Mouse (Mus musculus): Measurements from ENCODE around the gene Nkain2. TPM values are rescaled to one million over a fixed set of nuclear protein-coding genes. Genes with fewer than 3 reads are reported as not detected.

Gene Nkain2
- total RNA-seq, 2 experiments from 2014 or later = 0.07 to 0.24 TPM

DNA sequence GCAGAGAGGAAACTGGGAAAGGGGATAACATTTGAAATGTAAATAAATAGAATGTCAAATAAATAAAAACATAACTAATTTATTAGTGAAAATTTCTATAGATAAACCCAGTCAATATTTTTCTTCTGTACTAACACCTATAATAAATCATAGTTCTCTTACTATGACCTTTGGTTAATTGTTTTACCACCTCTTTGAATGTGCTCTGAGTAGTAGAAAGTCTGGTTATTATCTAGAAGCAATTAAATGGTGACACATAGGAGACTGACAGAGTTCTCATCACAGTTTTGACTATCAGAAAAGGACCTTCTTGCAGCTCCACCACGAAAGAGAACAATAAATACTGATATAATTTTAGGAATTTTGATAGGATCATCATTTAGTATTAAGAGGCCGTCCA, 295.3 kb downstream of the Nkain2 start:
- DNase-seq = no peak
- intact Hi-C loops (cut with DNase I) = no loop called here

DNA sequence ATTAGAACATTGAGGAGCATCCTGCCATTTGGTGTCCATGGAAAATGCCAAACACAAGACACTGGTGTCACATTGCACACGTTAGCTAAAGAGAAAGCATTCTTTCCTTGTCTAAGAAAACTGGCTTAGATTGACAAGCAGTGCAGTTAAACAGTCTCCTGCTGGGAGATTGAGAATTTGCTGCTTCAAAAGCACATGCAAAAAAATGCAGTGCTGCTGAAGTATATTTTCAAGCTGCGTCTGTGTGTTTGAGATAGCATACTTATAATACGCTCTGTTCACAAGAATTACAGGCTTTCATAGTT, 313.0 kb downstream of the Nkain2 start:
- no peak for DNase-seq
- intact Hi-C loops (cut with DNase I) = no loop called here

DNA sequence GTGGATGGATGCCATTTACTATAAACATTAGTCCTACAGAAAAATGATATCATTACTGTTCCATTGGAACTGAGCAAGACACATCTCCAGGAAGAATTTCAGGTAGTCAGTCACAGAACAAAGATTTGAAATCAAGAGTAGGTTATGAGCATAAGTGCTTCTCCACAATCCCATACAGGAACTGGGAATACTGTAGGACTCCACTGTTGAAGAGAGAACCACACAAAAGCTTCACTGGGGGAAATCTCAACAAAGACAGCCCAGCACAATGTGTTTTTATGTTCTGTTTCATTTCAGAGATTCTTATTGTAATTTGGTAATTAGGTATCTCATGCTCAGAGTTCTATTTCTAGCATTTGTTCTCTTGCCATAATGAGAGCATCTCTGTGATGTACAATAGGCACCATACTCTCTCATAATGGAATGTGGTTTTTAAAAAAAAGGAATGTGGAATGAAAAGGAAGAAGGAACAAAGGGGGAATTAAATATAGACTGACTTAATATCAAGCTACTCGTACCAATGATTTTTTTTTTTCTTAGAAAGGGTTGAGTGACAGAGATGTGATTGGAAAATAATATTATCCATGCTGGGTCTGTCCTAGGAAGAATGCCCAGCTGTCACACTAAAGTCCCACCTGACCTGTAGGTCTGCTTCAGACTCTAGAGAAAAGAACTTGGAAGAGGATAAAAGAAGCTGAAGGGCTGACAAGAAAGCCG, 313.5 kb downstream of the Nkain2 start:
- no peak for DNase-seq
- intact Hi-C loops (cut with DNase I) = no loop called here

DNA sequence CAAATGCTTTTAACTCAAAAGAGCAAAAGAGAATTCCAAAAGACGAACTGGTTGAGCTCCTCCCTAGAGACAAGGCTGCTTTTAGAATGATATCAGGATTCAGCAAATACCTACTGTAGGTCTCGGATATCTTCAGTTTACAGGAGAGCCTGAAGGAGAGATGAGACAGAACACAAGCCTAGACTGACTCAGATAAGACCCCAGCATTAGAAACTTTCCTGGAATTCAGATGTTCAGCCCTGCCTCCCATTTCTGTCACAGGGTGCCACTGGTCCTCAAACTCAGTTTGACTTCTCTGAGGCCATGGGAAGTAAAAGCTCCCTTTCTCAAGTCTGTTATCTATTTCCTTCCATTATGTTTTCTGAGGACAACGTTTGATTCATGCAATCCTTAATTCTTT, 332.6 kb downstream of the Nkain2 start:
- intact Hi-C loops (cut with DNase I) = no loop called here
- no peak for DNase-seq

DNA sequence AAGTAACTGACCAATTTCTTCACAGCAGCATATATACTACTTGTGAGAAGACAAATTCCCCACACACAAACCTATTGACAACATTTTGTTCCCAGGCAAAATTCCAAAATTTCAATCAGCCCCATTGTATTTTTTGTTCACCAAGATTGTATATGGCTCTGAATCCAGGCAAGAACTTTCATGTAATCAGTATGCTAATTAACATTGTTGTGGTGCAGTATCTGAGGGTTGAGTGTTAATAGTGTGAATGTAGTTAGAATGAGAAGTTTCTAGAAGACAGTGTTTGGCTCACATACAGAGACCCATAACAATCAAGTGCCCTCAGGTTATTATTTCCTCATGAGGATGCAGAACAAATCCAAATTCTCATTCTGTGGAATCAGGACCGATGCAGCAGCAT, 354.2 kb downstream of the Nkain2 start:
- intact Hi-C loops (cut with DNase I) = no loop called here

DNA sequence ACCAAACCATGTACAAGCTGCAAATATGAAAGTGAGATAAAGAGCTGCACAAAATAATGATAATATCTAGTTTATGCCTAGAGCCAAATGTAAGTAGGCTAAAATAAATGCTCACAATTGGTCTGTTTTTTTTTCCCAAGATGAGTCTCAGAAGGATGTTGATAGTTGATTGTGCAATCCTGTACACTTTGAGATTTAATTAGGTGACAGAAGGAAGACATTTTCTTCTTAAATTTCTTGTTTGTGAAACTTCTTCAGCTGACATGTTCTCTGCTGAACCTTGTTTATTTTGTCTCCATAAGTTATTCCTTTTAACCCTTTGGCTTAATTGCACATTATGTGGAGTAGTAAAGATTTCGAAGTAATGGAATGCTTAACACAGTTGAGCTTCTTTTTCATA, 379.4 kb downstream of the Nkain2 start:
- no peak for DNase-seq
- intact Hi-C loops (cut with DNase I) = no loop called here

More for the DNA sequence above, 354.2 kb downstream of the Nkain2 start:
- DNase-seq = no peak

DNA sequence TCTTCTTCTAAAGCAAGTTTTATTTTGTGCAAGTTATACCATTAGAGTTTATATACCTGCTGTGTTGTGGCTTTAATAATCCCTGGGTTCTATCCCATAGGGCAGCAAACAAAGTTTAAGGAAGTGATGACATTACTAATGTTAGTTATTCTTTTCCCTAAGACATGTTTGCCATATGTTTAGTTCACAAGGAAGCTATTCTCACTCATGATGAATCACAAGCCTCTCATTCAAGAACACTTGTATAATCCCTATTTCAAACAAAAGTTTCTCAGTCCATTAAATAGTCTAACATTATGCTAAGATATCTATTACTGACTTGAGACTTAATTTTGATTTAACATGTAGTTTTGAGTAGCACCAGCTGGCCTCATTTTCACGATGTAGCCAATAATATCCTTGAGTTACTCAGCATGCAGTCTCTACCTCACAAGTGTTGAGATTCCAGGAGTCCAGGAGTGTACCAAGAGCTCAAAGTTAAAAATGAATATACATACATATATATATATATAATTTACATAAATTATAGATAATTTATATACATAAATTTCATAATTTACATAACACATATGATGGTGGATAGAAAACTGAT, 395.6 kb downstream of the Nkain2 start:
- intact Hi-C loops (cut with DNase I) = no loop called here
- no peak for DNase-seq

DNA sequence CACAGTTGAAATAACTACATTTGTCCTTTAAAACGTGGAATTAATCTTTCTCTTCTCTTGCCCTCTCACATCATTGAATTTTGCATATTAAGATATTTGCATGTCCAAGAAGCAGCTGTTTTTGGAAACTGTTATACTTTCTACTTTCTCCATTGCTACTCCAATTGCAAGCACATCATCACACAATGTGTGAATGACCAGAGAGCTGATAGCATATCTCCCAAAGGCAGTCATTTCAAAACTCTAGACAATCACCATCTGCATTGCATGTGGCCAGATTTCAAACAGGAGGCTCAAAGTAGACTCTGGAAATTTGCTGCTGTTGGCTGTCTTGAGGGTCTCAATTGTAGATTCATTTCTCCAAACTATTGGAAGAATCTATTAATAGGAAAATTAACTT, 396.7 kb downstream of the Nkain2 start:
- no peak for DNase-seq
- intact Hi-C loops (cut with DNase I) = no loop called here

DNA sequence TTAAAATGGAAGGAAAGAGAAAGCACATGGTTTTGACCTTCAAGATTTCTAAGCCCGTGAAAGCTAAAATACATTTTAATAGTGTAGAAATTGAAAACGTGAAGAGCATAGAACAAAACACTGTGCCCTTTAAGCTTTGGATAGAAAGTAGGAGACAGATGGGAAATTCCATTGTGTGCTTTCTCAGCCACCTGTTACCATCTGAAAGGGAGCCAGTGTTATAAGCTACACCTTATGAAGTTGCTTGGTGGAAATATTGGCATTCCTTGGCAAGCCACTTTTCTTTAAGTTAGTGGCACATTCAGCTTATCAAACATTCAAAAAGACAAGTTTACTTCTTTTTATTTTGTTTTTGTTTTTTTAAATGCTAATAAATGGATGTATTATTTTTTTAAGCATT, 427.5 kb downstream of the Nkain2 start:
- intact Hi-C loops (cut with DNase I) = no loop called here
- no peak for DNase-seq

DNA sequence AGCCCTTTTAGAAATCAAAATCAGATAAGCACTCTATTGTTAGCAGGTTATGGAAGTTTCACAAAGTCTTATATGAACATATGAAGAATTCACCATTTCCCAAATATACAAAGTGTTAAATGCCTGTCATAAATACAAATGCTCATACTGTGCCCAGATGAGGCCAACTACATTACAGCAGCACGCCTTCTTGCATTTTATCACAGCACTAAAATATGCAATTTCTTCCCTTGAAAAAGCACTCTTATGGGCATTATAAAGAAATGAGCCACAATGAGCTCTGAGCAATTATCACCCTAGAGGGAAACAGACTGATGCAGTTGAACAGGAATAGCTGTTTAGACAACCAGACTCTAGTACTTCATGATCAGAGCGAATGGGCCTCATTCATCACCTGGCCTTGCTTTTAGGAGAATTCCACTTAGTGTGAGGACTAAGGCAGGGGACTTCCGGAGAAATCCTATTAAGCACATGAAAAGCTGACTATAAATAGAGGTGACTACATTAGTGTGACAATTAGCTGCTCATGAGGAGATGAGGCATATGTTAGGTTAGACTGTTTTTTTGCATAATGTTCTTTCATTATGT, 450.2 kb downstream of the Nkain2 start:
- DNase-seq = no peak

DNA sequence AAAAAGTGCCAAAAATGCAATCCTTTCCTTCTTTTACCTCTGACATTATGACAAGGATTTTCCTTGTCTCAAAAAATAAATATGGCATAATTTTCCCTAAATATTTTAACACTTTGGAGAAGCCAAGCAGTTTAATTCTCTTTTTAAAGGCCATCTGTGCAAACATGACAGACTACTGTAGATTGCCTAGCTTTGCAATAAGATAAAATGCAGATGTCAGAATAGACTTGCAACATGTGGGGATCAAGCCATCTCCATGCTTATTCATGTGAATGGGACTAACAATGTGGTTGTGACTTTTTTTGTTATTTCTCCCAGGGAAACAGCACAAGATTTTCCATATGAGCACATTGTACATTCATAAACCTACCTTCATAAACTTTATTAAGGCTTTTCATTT, 476.0 kb downstream of the Nkain2 start:
- intact Hi-C loops (cut with DNase I) = no loop called here

More for the DNA sequence above, 450.2 kb downstream of the Nkain2 start:
- intact Hi-C loops (cut with DNase I) = no loop called here

DNA sequence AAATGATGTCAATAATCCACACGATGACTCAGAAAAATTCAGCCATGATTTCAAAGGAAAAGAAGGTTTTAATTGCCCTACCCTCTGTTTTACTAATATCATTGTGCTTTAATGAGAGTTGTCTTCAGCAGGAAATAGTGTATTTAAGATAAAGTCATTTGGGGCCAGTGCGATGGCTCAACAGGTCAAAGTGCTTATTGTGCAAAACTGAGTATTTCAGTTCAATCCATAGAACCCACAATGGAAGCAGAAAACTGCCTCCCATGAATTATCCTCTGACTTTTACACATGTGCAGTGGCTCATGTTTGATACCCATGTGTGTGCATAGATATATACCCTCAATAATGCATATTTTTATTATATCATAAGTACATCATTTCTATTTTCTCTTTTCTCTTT, 478.9 kb downstream of the Nkain2 start:
- DNase-seq = no peak
- intact Hi-C loops (cut with DNase I) = no loop called here

More for the DNA sequence above, 476.0 kb downstream of the Nkain2 start:
- DNase-seq = no peak

DNA sequence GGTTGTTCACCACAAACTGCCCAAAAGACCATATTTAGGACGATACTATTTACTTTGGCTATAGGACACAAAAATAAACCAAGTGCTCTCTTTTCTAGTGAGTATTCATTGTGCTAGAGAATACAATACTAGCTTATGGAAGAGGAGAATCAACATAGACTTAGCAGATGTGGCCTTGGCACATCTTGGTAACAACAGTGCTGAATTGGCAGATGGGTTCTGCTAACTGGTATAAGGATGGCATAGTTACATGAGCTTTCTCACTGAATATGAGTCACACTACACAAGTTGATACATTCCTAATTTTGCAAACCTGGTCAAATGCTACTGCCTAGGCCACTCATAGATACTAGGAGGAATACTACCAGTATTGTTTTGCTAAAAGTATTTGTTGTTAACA, 489.3 kb downstream of the Nkain2 start:
- intact Hi-C loops (cut with DNase I) = no loop called here
- no peak for DNase-seq

DNA sequence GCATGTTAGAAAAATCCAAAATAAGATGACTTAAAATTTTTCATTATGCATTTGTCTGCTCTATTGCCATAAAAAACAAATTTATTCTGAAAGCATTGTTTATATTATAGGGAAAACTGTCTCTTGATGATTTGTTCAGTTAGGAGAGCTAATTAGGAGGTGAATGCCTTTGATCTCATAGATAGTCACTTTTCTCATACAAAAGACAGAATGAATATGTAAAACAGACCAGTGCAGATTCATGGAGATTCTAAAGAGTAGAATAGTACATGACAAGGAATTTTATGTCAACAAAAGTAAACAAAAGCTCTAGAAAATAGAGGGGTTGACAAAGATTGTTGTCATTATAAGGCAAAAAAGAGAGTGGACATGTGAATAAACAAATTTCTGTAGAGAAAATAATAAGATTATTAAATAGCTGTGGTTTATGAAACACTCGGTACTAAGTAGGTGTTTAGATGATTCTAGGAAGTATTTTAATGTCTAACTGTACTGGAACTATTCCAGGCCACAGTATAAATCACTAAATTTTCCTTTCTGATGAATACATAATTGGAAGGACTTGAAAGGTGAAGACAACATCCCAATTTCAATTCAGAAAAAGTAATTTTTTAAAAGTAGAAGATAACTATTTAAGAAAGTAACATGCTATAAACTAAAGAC, 496.3 kb downstream of the Nkain2 start:
- intact Hi-C loops (cut with DNase I) = no loop called here
- no peak for DNase-seq

DNA sequence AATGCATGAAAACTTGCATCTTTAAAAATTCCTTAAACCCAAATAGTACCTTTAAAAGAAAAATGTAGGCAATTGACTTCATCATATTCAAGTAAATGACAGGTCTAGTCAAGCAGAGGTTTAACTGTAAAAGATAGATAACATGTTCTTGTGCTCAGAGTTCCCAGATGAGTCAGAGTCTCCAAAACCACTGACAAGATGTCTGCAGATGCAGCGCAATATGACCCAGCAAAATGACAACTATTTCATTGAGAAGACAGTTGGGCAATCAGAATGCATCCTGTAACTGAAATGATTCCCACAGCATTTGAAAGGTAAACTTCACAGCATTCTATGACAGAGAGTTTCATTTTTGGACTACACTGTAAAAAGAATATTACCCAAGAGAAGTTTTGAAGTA, 496.9 kb downstream of the Nkain2 start:
- DNase-seq = no peak
- intact Hi-C loops (cut with DNase I) = no loop called here

DNA sequence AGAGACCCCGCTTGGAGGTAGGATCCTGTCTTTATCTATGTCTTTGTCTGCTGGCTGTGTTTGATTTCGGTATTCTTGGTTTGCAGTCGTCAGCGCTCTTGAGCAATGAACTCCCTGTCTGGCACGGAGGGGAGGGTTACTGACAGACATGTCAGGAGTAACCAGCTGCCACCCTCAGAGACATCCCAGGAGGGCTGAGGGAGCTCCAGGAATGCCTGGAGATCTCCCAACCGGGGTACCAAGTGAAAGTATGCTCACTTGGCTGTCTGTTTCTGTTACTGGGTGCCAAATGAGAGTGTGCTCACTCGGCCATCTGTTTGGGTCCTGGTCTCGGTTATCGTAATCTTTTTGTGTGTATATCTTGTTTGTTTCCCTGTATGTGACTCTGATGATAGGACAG, 577.5 kb downstream of the Nkain2 start:
- no peak for DNase-seq
- intact Hi-C loops (cut with DNase I) = no loop called here

DNA sequence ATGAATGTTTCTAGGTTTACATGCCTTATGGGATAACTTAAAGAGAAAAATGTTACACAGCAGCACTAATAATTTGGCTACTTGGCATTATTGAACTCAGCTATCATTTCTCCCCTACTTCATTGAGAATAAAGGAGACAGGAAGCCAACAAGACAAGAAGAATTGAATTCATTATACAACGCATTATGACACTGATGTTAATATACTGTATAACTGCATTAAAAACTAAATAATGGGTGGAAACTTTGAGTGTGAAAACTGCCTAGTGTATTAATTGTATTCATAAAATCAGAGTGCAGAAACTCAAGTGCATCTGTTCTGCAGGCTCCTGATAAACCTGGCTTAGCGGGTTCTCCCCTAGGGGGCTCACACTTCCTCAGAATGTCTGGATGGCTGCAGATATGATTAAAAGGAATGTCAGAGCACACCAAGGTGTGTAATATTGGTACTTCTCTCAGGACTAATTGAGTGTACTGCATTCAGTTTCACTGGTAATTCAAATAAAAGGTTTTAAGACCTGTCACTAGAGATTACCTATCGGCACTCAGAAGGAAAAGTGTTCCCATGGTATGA, 589.2 kb downstream of the Nkain2 start:
- no peak for DNase-seq
- intact Hi-C loops (cut with DNase I) = no loop called here

DNA sequence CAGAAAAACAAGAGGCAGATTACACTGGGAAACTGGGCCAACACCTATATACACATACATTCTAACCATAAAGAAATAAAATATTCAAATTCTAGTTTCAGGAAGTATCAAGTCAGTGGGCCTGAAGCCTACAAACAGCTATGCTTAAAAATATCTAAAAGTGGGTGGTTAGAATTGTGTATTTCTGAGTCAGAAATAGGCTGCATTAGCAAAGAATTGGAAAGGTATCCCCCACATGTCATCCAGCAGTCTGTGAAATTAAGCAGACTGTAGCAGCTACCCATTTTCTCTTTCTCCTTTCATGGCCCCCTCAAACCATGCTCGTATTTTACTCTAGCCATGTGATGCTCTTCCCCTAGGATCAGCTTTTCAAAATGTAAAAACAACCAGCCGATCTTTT, 599.8 kb downstream of the Nkain2 start:
- intact Hi-C loops (cut with DNase I) = no loop called here
- DNase-seq = no peak

DNA sequence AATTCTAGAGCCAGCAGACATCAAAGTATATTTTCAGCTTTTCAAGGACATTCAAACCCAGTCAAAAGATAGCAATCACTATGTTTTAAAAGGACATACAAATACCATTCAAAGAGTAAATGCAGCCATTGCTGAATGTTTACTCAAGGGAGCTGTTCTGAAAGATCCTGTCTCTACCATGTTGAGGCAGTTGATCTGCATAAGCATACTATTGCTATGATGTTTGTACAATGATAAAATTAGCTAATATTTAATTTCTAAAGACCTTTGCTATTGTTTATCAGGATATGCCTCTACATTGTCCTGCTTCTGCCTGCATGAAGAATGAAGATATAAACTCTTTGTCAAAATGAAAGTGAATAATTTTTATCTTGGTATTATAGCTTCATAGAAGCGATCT, 606.6 kb downstream of the Nkain2 start:
- DNase-seq = no peak
- intact Hi-C loops (cut with DNase I) = no loop called here

DNA sequence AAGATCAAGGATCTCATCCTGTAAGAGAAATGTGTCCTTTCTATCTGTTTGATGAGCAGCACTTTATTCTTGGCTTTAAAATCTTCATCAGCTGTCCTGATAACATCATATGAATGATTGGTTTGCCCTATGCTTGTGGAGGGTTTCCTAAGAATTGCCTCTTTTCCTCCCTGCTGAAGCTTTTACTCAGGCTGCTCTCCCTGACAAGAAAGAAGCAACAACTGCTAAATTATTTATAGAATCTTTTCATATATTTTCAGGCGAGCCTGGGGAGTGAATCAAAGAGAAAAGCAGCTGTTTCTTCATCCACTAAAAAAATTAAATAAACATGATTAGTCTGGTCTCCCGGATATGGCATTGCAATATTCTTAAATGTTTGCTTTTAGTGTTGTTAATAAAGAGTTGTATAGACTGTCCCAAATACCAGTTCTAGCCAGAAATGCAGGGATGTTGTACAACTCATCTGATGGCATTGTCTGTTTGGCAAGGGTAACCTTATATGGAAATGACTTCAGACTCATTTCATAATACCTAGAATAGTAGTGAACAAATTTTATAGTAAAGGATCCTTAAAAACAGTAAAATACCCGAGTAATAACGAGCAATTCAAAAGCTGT, 646.9 kb downstream of the Nkain2 start:
- intact Hi-C loops (cut with DNase I) = no loop called here

DNA sequence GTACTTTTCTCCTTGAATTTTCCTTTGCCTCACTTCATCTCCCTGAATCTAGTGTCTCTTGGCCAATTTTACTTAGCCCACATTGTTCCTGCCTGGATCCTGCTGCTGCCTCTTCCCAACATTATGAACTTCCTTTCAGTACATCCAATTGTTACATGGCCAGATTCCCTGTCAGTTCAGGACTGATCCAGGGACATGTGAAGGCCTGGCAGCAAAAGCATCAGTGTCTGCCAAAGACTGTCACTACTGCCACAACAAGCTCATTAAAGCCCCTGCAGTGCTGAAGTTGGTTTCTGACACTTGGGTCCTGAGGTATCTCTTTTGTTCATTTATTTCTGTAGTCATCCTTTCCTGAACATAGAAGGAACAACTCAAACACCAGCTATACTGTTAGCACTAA, 649.1 kb downstream of the Nkain2 start:
- no peak for DNase-seq
- intact Hi-C loops (cut with DNase I) = no loop called here

More for the DNA sequence above, 646.9 kb downstream of the Nkain2 start:
- no peak for DNase-seq
